Mouse (Mus musculus) lung, adult 2 months (tissue): ENCODE measurements around the gene D17Wsu92e. TPM values are rescaled to one million over a fixed set of nuclear protein-coding genes. Genes with fewer than 3 reads are reported as not detected.

ENCODE experiments used
- DNase-seq: peaks from one replicate; pipeline ENCODE4 v3.0.0; 2022
- H3K4me1 ChIP-seq: fragments of 200-500 bp; 2 replicates; pipeline ENCODE4 v1.6.1; 2011; ENCODE audit warnings: low read length; ENCODE audit not compliant: control insufficient read depth, insufficient read depth
- H3K4me3 ChIP-seq: fragments of 200-500 bp; replicated peaks from 2 replicates; pipeline ENCODE3; 2011; ENCODE audit warnings: low read depth, mild to moderate bottlenecking, control low read depth, low read length; ENCODE audit errors: extremely low read depth
- CTCF ChIP-seq: fragments of 200-500 bp; IDR thresholded peaks from 2 replicates; pipeline ENCODE4 v1.5.1; 2011; ENCODE audit warnings: mild to moderate bottlenecking, low read length, control low read depth; ENCODE audit not compliant: insufficient read depth
- POLR2A ChIP-seq: fragments of 200-500 bp; IDR thresholded peaks from 2 replicates; pipeline ENCODE4 v1.6.1; 2011; ENCODE audit warnings: low read depth, mild to moderate bottlenecking, control low read depth, low read length, borderline replicate concordance; ENCODE audit errors: extremely low read depth
- WGBS: fragments of 180-500 bp; shearing (Covaris S2); methylation state at CpG from one replicate; pipeline ENCODE4 v1.1.7; 2018; 5-methylcytosine and 5-hydroxymethylcytosine counted together
- polyA plus RNA-seq: library from polyadenylated mRNA; depleted of rRNA; stranded (reverse); fragments of >200 nt; gene quantifications from 2 replicates; pipeline ENCODE4 v1.2.3, GENCODE M21; 2012

The D17Wsu92e gene
- polyA plus RNA-seq, 1 experiment, result 131 TPM

- no peaks in the 10 kb centered on the region for H3K4me1 ChIP-seq
- H3K4me3 ChIP-seq, result peak within 1 kb of the TSS; percentile 29
- WGBS, result 57% methylated on average over 10 of the region's 10 CpGs
- TF ChIP-seq POLR2A (no peak), CTCF (no peak)
- peak; percentile 28 for DNase-seq
Measured at GRCm38 (mm10) chr17:27728770-27729169, 91.7 kb downstream of the D17Wsu92e start, which contains the start of gene Spdef. Spdef (minus strand) TSS chr17:27728955.

GRCm38 (mm10) chr17:27726527-27726926 is 93.9 kb downstream of the D17Wsu92e start:
- DNase-seq, result no peak
- 41% methylated on average over 7 of the region's 7 CpGs for WGBS
- Histone ChIP-seq H3K4me1 (no peaks in the 10 kb centered on the region), H3K4me3 (no peak overlapping the region)
- TF ChIP-seq CTCF (no peak), POLR2A (no peak)

- WGBS, result 29% methylated on average over 10 of the region's 10 CpGs
- TF ChIP-seq CTCF, result no peak
- TF ChIP-seq POLR2A, result no peak
- no peaks in the 10 kb centered on the region for H3K4me1 ChIP-seq
- H3K4me3 ChIP-seq, result no peak overlapping the region
- no peak for DNase-seq
Measured at GRCm38 (mm10) chr17:27725412-27725811, 95.0 kb downstream of the D17Wsu92e start.

GRCm38 (mm10) chr17:27725011-27725410 is 95.4 kb downstream of the D17Wsu92e start:
- Histone ChIP-seq H3K4me1 (no peaks in the 10 kb centered on the region), H3K4me3 (no peak overlapping the region)
- DNase-seq, result no peak
- TF ChIP-seq POLR2A (no peak), CTCF (no peak)
- 30% methylated on average over 10 of the region's 10 CpGs for WGBS

- Histone ChIP-seq H3K4me3 (no peak overlapping the region), H3K4me1 (no peaks in the 10 kb centered on the region)
- 46% methylated on average over 3 of the region's 3 CpGs for WGBS
- no peak for DNase-seq
- TF ChIP-seq POLR2A (no peak), CTCF (no peak)
Measured at GRCm38 (mm10) chr17:27724327-27724726, 96.1 kb downstream of the D17Wsu92e start.

- no peak overlapping the region for H3K4me3 ChIP-seq
- DNase-seq, result no peak
- WGBS, result 68% methylated on average over 9 of the region's 9 CpGs
- no peaks in the 10 kb centered on the region for H3K4me1 ChIP-seq
- TF ChIP-seq CTCF, result no peak
- no peak for TF ChIP-seq POLR2A
Measured at GRCm38 (mm10) chr17:27721125-27721664, 99.3 kb downstream of the D17Wsu92e start.

GRCm38 (mm10) chr17:27720326-27720725 is 100.1 kb downstream of the D17Wsu92e start:
- DNase-seq, result no peak
- H3K4me1 ChIP-seq, result no peaks in the 10 kb centered on the region
- TF ChIP-seq POLR2A, result no peak
- no peak for TF ChIP-seq CTCF
- no peak overlapping the region for H3K4me3 ChIP-seq
- 58% methylated on average over 9 of the region's 9 CpGs for WGBS

GRCm38 (mm10) chr17:27719663-27720062 is 100.8 kb downstream of the D17Wsu92e start:
- no peak for DNase-seq
- TF ChIP-seq POLR2A (no peak), CTCF (no peak)
- WGBS, result 70% methylated on average over 14 of the region's 14 CpGs

GRCm38 (mm10) chr17:27718250-27718649 is 102.2 kb downstream of the D17Wsu92e start:
- DNase-seq, result no peak
- TF ChIP-seq POLR2A, result no peak
- no peak for TF ChIP-seq CTCF
- Histone ChIP-seq H3K4me1 (no peaks in the 10 kb centered on the region), H3K4me3 (no peak overlapping the region)
- 54% methylated on average over 5 of the region's 5 CpGs for WGBS

More at GRCm38 (mm10) chr17:27719663-27720062, 100.8 kb downstream of the D17Wsu92e start:
- Histone ChIP-seq H3K4me3 (no peak overlapping the region), H3K4me1 (no peaks in the 10 kb centered on the region)

- Histone ChIP-seq H3K4me1 (no peaks in the 10 kb centered on the region), H3K4me3 (peak overlapping the region; percentile 51)
- DNase-seq, result peak; percentile 53
- WGBS, result 10% methylated on average over 16 of the region's 16 CpGs
- TF ChIP-seq CTCF (no peak), POLR2A (no peak)
Measured at GRCm38 (mm10) chr17:27716804-27717203, 103.6 kb downstream of the D17Wsu92e start.
